8 mouse cellular contexts compared by ENCODE assay signal in genomic region chr12:105962103-105963011, GRCm38 (mm10). TPM values are rescaled to one million over a fixed set of nuclear protein-coding genes. Genes with fewer than 3 reads are reported as not detected.
A peak's percentile ranks its signal among the peaks of the same experiment; 100 is the strongest.
DNase-seq lines count a peak whose midpoint lies in the region; ATAC-seq and TF ChIP-seq lines count a peak whose summit lies in the region.

No protein-coding gene starts in this region.

- WGBS in forebrain, embryonic 10.5 days, result under 1% methylated on average over 37 of the region's 37 CpGs
- 1% methylated on average over 37 of the region's 37 CpGs for WGBS in heart, embryonic 15.5 days
- WGBS in liver, embryonic 12.5 days (ENCODE audit: insufficient replicate concordance), result 4% methylated on average over 33 of the region's 37 CpGs

- H3K4me3 ChIP-seq in CH12.LX (replicated peaks in 1 of 3; ENCODE audit: low read depth in 2 of 3, low read length in 2 of 3, poor library complexity in 1 of 3), result peak overlapping the region; percentile 23 to 66 (median 47)
- peak overlapping the region; percentile 60 for H3K4me3 ChIP-seq in forebrain, embryonic 10.5 days
- peak overlapping the region; percentile 65 for H3K4me3 ChIP-seq in heart, embryonic 15.5 days
- peak overlapping the region; percentile 63 for H3K4me3 ChIP-seq in liver, embryonic 12.5 days

- DNase-seq in CH12.LX (ENCODE audit: extremely low read depth), result peak; percentile 81
- DNase-seq in c-Kit-positive CD71-negative TER-119-negative erythroid progenitor cells, embryonic 14.5 days (ENCODE audit: low read depth), result peak; percentile 80
- peak; percentile 91 for DNase-seq in forebrain, embryonic 10.5 days (ENCODE audit: extremely low spot score, low spot score)
- peak; percentile 91 for DNase-seq in kidney, postnatal 14 days
- DNase-seq in naive thymus-derived CD4-positive, alpha-beta T cell, adult 2 months (ENCODE audit: low read depth), result peak; percentile 93
- peak; percentile 89 for DNase-seq in splenic B cell, adult 2 months (ENCODE audit: low read depth, low spot score)

- TF ChIP-seq RAD21 in CH12.LX (IDR thresholded peaks at IDR 0.05; ENCODE audit: low read depth, low read length), result peak; percentile 77

- H3K4me2 ChIP-seq in CH12.LX (ENCODE audit: insufficient read depth, low read depth, poor library complexity, severe bottlenecking), result peak overlapping the region; percentile 85
- H3K4me2 ChIP-seq in heart, embryonic 15.5 days, result peak overlapping the region; percentile 97
- H3K4me2 ChIP-seq in liver, embryonic 12.5 days, result peak overlapping the region; percentile 89

- H3K27ac ChIP-seq in CH12.LX (ENCODE audit: insufficient read depth, low read depth), result no peak overlapping the region
- peak overlapping the region; percentile 80 for H3K27ac ChIP-seq in forebrain, embryonic 10.5 days
- H3K27ac ChIP-seq in heart, embryonic 15.5 days, result no peak overlapping the region
- H3K27ac ChIP-seq in liver, embryonic 12.5 days, result no peak overlapping the region

- dilution Hi-C loops in CH12.LX (cut with MboI; ENCODE audit: extremely low pct_ligation_motif_present, extremely low pct_unique_long_range_greater_than_20kb, low sequenced_read_pairs), result no loop called here

- peak; percentile 72 to 86 for TF ChIP-seq CTCF in CH12.LX (conservative IDR thresholded peaks at IDR 0.05 in 1 of 2, IDR thresholded peaks at IDR 0.05 in 1 of 2; ENCODE audit: low read depth in 2 of 2, low read length in 2 of 2)

- no peaks in the 10 kb centered on the region for H3K27me3 ChIP-seq in CH12.LX (replicated peaks)
- H3K27me3 ChIP-seq in forebrain, embryonic 10.5 days (ENCODE audit: poor library complexity, severe bottlenecking), result peaks cover 91% of the 10 kb centered on the region
- H3K27me3 ChIP-seq in heart, embryonic 15.5 days, result peaks cover 35% of the 10 kb centered on the region
- H3K27me3 ChIP-seq in liver, embryonic 12.5 days (replicated peaks), result peaks cover 90% of the 10 kb centered on the region
- H3K27me3 ChIP-seq in splenic B cell, adult 2 months (ENCODE audit: control insufficient read depth, insufficient read depth, low read length, poor library complexity, severe bottlenecking), result no peaks in the 10 kb centered on the region

- no peaks in the 10 kb centered on the region for H3K9me3 ChIP-seq in CH12.LX (replicated peaks; ENCODE audit: low read length)
- no peaks in the 10 kb centered on the region for H3K9me3 ChIP-seq in forebrain, embryonic 10.5 days
- H3K9me3 ChIP-seq in heart, embryonic 15.5 days (replicated peaks), result no peaks in the 10 kb centered on the region
- no peaks in the 10 kb centered on the region for H3K9me3 ChIP-seq in liver, embryonic 12.5 days (replicated peaks)

- peak overlapping the region; percentile 20 for H3K9ac ChIP-seq in CH12.LX (ENCODE audit: insufficient read depth, low read depth)
- H3K9ac ChIP-seq in heart, embryonic 15.5 days, result peak overlapping the region; percentile 55
- H3K9ac ChIP-seq in liver, embryonic 12.5 days, result peak overlapping the region; percentile 44; the same call in 1 of the 2 replicates

- peak; percentile 87 for ATAC-seq in heart, embryonic 15.5 days (replicated peaks; ENCODE audit: insufficient number of reproducible peaks, insufficient read depth, low FRiP score, low read depth)
- peak; percentile 93 for ATAC-seq in liver, embryonic 12.5 days

- no peak for TF ChIP-seq EP300 in CH12.LX (IDR thresholded peaks at IDR 0.05; ENCODE audit: low read length)

- in situ Hi-C loops in CH12.LX (cut with MboI; ENCODE audit: low pct_ligation_motif_present, low pct_unique_long_range_greater_than_20kb, low sequenced_read_pairs), result loop anchor here (5.0 kb wide), 1 partner anchor 110 kb away; no protein-coding TSS in a partner anchor

- TF ChIP-seq POLR2A in CH12.LX (IDR thresholded peaks at IDR 0.05; ENCODE audit: low read depth, low read length), result peak; percentile 16; the same call in 1 of the 2 replicates

- H3K36me3 ChIP-seq in CH12.LX (replicated peaks in 1 of 2; ENCODE audit: control insufficient read depth in 1 of 2, insufficient read depth in 1 of 2, low read length in 1 of 2), result no peaks in the 10 kb centered on the region
- H3K36me3 ChIP-seq in forebrain, embryonic 10.5 days (replicated peaks), result no peaks in the 10 kb centered on the region
- H3K36me3 ChIP-seq in heart, embryonic 15.5 days, result no peaks in the 10 kb centered on the region
- no peaks in the 10 kb centered on the region for H3K36me3 ChIP-seq in liver, embryonic 12.5 days
- no peaks in the 10 kb centered on the region for H3K36me3 ChIP-seq in splenic B cell, adult 2 months (ENCODE audit: control insufficient read depth, insufficient read depth, low read length, poor library complexity, severe bottlenecking)

- no peaks in the 10 kb centered on the region for H3K79me2 ChIP-seq in CH12.LX (replicated peaks; ENCODE audit: control insufficient read depth, extremely low read depth, insufficient read depth, poor library complexity, severe bottlenecking)

- peaks cover 4 to 23% of the 10 kb centered on the region in 2 experiments; a peak in 2 of 4 replicates for H3K4me1 ChIP-seq in CH12.LX (ENCODE audit: control insufficient read depth in 1 of 2, insufficient read depth in 2 of 2)
- H3K4me1 ChIP-seq in forebrain, embryonic 10.5 days, result peaks cover 53% of the 10 kb centered on the region
- peaks cover 16% of the 10 kb centered on the region for H3K4me1 ChIP-seq in heart, embryonic 15.5 days (replicated peaks)
- peaks cover 14% of the 10 kb centered on the region for H3K4me1 ChIP-seq in liver, embryonic 12.5 days

TF ChIP-seq in CH12.LX, 34 proteins besides CTCF, POLR2A, EP300 and RAD21:
- TF ChIP-seq MEF2A (IDR thresholded peaks at IDR 0.05; ENCODE audit: borderline replicate concordance, low read depth, low read length) (no peak), MAX (IDR thresholded peaks at IDR 0.05; ENCODE audit: low read length) (0 out of 2 replicates have a peak, but pooled peaks have one; percentile 23), MAFK (IDR thresholded peaks at IDR 0.05; ENCODE audit: insufficient replicate concordance, low read length) (no peak), NRF1 (IDR thresholded peaks at IDR 0.05; ENCODE audit: low read depth, low read length) (peak; percentile 63), UBTF (IDR thresholded peaks at IDR 0.05; ENCODE audit: low read depth, low read length) (no peak), JUND (conservative IDR thresholded peaks at IDR 0.05; ENCODE audit: low read depth, low read length) (no peak), ZKSCAN1 (IDR thresholded peaks at IDR 0.05; ENCODE audit: borderline replicate concordance, low read depth, low read length) (no peak), POLR2AphosphoS2 (IDR thresholded peaks at IDR 0.05; ENCODE audit: low read depth, low read length) (no peak), BHLHE40 (IDR thresholded peaks at IDR 0.05; ENCODE audit: low read depth, low read length) (peak; percentile 58), MAZ (IDR thresholded peaks at IDR 0.05; ENCODE audit: low read depth, low read length) (0 out of 2 replicates have a peak, but pooled peaks have one; percentile 53), PAX5 (IDR thresholded peaks at IDR 0.05; ENCODE audit: low read length) (no peak), SIN3A (IDR thresholded peaks at IDR 0.05; ENCODE audit: low read length) (0 out of 2 replicates have a peak, but pooled peaks have one; percentile 37), ZNF384 (IDR thresholded peaks at IDR 0.05; ENCODE audit: low read depth, low read length) (peak; percentile 82), KAT2A (IDR thresholded peaks at IDR 0.05; ENCODE audit: insufficient replicate concordance, low read length) (no peak), USF1 (IDR thresholded peaks at IDR 0.05; ENCODE audit: low read depth, low read length) (no peak), MXI1 (IDR thresholded peaks at IDR 0.05; ENCODE audit: low read depth, low read length) (no peak; the same call in 1 of the 2 replicates), TBP (conservative IDR thresholded peaks at IDR 0.05; ENCODE audit: low read depth, low read length) (no peak), RCOR1 (conservative IDR thresholded peaks at IDR 0.05; ENCODE audit: low read depth, low read length) (no peak), ETS1 (conservative IDR thresholded peaks at IDR 0.05; ENCODE audit: low read depth, low read length) (no peak), TCF12 (IDR thresholded peaks at IDR 0.05; ENCODE audit: low read depth, low read length) (no peak), E2F4 (IDR thresholded peaks at IDR 0.05; ENCODE audit: insufficient replicate concordance, low read depth, low read length) (no peak), ZC3H11A (IDR thresholded peaks at IDR 0.05; ENCODE audit: low read depth, low read length) (no peak), IRF4 (IDR thresholded peaks at IDR 0.05; ENCODE audit: low read depth, low read length) (no peak), CHD2 (IDR thresholded peaks at IDR 0.05; ENCODE audit: low read length) (no peak), NELFE (IDR thresholded peaks at IDR 0.05; ENCODE audit: low read depth, low read length) (peak; percentile 38; the same call in 1 of the 2 replicates), GABPA (IDR thresholded peaks at IDR 0.05; ENCODE audit: insufficient replicate concordance, low read depth, low read length) (no peak), USF2 (conservative IDR thresholded peaks at IDR 0.05; ENCODE audit: low read depth, low read length) (no peak), JUN (IDR thresholded peaks at IDR 0.05; ENCODE audit: insufficient read depth, low read depth, low read length) (no peak), ELF1 (IDR thresholded peaks at IDR 0.05; ENCODE audit: low read depth, low read length) (no peak), MYC (IDR thresholded peaks at IDR 0.05; ENCODE audit: low read depth, low read length) (peak; percentile 37; the same call in 1 of the 2 replicates), HCFC1 (IDR thresholded peaks at IDR 0.05; ENCODE audit: low read depth, low read length) (no peak), ZMIZ1 (IDR thresholded peaks at IDR 0.05; ENCODE audit: low read depth, low read length) (no peak), SMC3 (IDR thresholded peaks at IDR 0.05; ENCODE audit: low read depth, low read length) (peak; percentile 74), CHD1 (IDR thresholded peaks at IDR 0.05; ENCODE audit: low read depth, low read length) (no peak)
TF ChIP-seq in CH12.LX: peak in this region for 9.

RNA-seq across cellular contexts. Expression of gene Vrk1, which starts 47.7 kb away (rescaled TPM):
- total RNA-seq in CH12.LX (2012; rRNA removed), result 51.2 and 55.2 TPM in 2 replicates
- 124 and 138 TPM in 2 replicates for total RNA-seq in CH12.LX (2014; rRNA removed)
- 69.1 and 70.4 TPM in 2 replicates for polyA plus RNA-seq in CH12.LX (2012; ENCODE audit: insufficient read length, low read depth)
- 123 TPM in 2 replicates for polyA plus RNA-seq in forebrain, embryonic 10.5 days (2016; fragmentation: Nextera tagmentation; extraction: Ambion mirVana)
- polyA plus RNA-seq in heart, embryonic 15.5 days (2015; fragmentation: Nextera tagmentation; extraction: Ambion mirVana), result 36.7 and 40.8 TPM in 2 replicates
- polyA plus RNA-seq in liver, embryonic 12.5 days (2016; fragmentation: Nextera tagmentation; extraction: Ambion mirVana), result 136 and 141 TPM in 2 replicates
